Mouse (Mus musculus) embryonic fibroblast, embryonic 13.5 days (primary cell): ENCODE results near the gene Cspg5.
A peak's percentile ranks its signal among the peaks of the same experiment; 100 is the strongest.

ENCODE experiments used
- CTCF ChIP-seq: IDR thresholded peaks from 2 replicates; pipeline ENCODE4 v1.5.1; 2011; ENCODE audit warnings: mild to moderate bottlenecking, control low read depth, low read length, moderate library complexity, borderline replicate concordance; ENCODE audit not compliant: insufficient read depth
- POLR2A ChIP-seq: IDR thresholded peaks from 2 replicates; pipeline ENCODE4 v1.6.1; 2011; ENCODE audit warnings: low read depth, mild to moderate bottlenecking, control low read depth, low read length, moderate library complexity

GRCm38 (mm10) chr9:110304969-110305651, 61.5 kb downstream of the Cspg5 start, which contains the start of gene Elp6:
- TF ChIP-seq CTCF (no peak), POLR2A (peak; percentile 99)
